Mouse (Mus musculus) bone marrow macrophage, adult 2 months (primary cell): ENCODE measurements around the gene Ap4b1.

Source experiments
- CTCF ChIP-seq: IDR thresholded peaks from 2 replicates; pipeline ENCODE4 v1.5.1; 2012; ENCODE audit warnings: low read depth, mild to moderate bottlenecking, low read length, moderate library complexity
- POLR2A ChIP-seq: IDR thresholded peaks from 2 replicates; pipeline ENCODE4 v1.6.1; 2012; ENCODE audit warnings: mild to moderate bottlenecking, low read depth, low read length, borderline replicate concordance

GRCm38 (mm10) chr3:103839711-103840110, 30.4 kb downstream of the Ap4b1 start:
- no peak for TF ChIP-seq CTCF
- no peak for TF ChIP-seq POLR2A
